Mouse (Mus musculus) forebrain, embryonic 15.5 days (tissue): ENCODE measurements around the gene Hoxa1. TPM values are rescaled to one million over a fixed set of nuclear protein-coding genes. Genes with fewer than 3 reads are reported as not detected.
A peak's percentile ranks its signal among the peaks of the same experiment; 100 is the strongest.

Experiments
- ATAC-seq: fragments of 200-750 bp; cut with Nextera tagmentation; replicated peaks from 2 replicates; pipeline ENCODE4 v1.8.0; 2017; ENCODE audit warnings: mild to moderate bottlenecking, moderate TSS enrichment, moderate library complexity
- H3K27ac ChIP-seq: fragments of 300-500 bp; sonication (generic); replicated peaks from 2 replicates; pipeline ENCODE4 v1.5.1; 2015; ENCODE audit warnings: mild to moderate bottlenecking, inconsistent platforms
- H3K27me3 ChIP-seq: fragments of 300-500 bp; sonication (generic); 2 replicates; pipeline ENCODE4 v1.6.1; 2015; ENCODE audit warnings: inconsistent platforms
- H3K36me3 ChIP-seq: fragments of 300-500 bp; sonication (generic); 2 replicates; pipeline ENCODE4 v1.6.1; 2015; ENCODE audit warnings: mild to moderate bottlenecking, inconsistent platforms
- H3K4me1 ChIP-seq: fragments of 300-500 bp; sonication (generic); 2 replicates; pipeline ENCODE4 v1.6.1; 2015; ENCODE audit warnings: inconsistent platforms
- H3K4me2 ChIP-seq: fragments of 300-500 bp; sonication (generic); replicated peaks from 2 replicates; pipeline ENCODE4 v1.6.1; 2015; ENCODE audit warnings: mild to moderate bottlenecking, inconsistent platforms
- H3K4me3 ChIP-seq: fragments of 300-500 bp; sonication (generic); 2 replicates; pipeline ENCODE4 v1.5.1; 2015; ENCODE audit warnings: mild to moderate bottlenecking, inconsistent platforms
- H3K9ac ChIP-seq: fragments of 300-500 bp; sonication (generic); replicated peaks from 2 replicates; pipeline ENCODE4 v1.6.1; 2015; ENCODE audit warnings: mild to moderate bottlenecking, inconsistent platforms
- H3K9me3 ChIP-seq: fragments of 300-500 bp; sonication (generic); 2 replicates; pipeline ENCODE4 v1.6.1; 2016; ENCODE audit warnings: inconsistent platforms
- WGBS: fragments of 180-500 bp; shearing (Covaris S2); methylation state at CpG from one replicate; pipeline ENCODE4 v1.1.7; 2015; ENCODE audit warnings: mixed read lengths; 5-methylcytosine and 5-hydroxymethylcytosine counted together
- polyA plus RNA-seq: library from polyadenylated mRNA; unstranded; fragments of >200 nt; fragmentation: Nextera tagmentation; extraction: Ambion mirVana; gene quantifications from 2 replicates; pipeline ENCODE4 v1.2.1, GENCODE M21; 2015

Gene Hoxa1
- polyA plus RNA-seq, 1 experiment from 2014 or later = not detected

DNA sequence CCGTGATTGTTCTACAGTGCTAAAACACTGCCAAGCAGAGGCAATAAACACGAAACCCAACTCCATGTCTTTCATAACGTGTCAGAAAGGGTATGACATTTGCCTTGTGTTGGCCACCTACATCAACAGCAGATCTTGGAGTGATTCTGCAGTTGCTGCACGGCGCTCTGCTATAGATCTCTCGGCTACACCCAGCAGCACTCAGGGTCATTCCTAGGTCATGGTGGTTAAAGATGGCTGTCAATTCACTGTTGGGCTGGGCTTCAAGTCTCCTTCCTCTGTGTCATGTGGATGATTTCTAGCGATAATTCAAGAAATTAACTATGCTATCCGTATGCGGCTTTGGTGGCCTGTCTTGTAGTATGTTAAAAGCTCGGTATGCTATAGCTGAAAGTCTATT lies 19.5 kb downstream of the Hoxa1 start:
- Histone ChIP-seq H3K4me1 (peaks cover 3% of the 10 kb centered on the region; the same call in 1 of the 2 replicates), H3K27ac (no peak overlapping the region), H3K36me3 (no peaks in the 10 kb centered on the region), H3K9ac (no peak overlapping the region), H3K9me3 (no peaks in the 10 kb centered on the region), H3K27me3 (peaks cover 3% of the 10 kb centered on the region; the same call in 1 of the 2 replicates), H3K4me3 (no peak overlapping the region), H3K4me2 (no peak overlapping the region)
- ATAC-seq = no peak
- 82% methylated on average over 10 of the region's 10 CpGs for WGBS

GRCm38 (mm10) chr6:52137841-52138535 lies 20.1 kb downstream of the Hoxa1 start:
- Histone ChIP-seq H3K9me3 (no peaks in the 10 kb centered on the region), H3K4me2 (no peak overlapping the region), H3K36me3 (no peaks in the 10 kb centered on the region), H3K9ac (no peak overlapping the region), H3K27me3 (no peaks in the 10 kb centered on the region), H3K4me1 (peaks cover 3% of the 10 kb centered on the region; the same call in 1 of the 2 replicates), H3K4me3 (no peak overlapping the region), H3K27ac (no peak overlapping the region)
- 47% methylated on average over 9 of the region's 9 CpGs for WGBS
- no peak for ATAC-seq

GRCm38 (mm10) chr6:52123673-52124072 lies 34.4 kb downstream of the Hoxa1 start:
- H3K4me1 ChIP-seq = peaks cover 16% of the 10 kb centered on the region
- H3K9ac ChIP-seq = no peak overlapping the region
- H3K27ac ChIP-seq = no peak overlapping the region
- H3K36me3 ChIP-seq = no peaks in the 10 kb centered on the region
- no peak overlapping the region for H3K4me3 ChIP-seq
- no peak for ATAC-seq
- 83% methylated on average over 4 of the region's 4 CpGs for WGBS
- no peak overlapping the region for H3K4me2 ChIP-seq
- no peaks in the 10 kb centered on the region for H3K27me3 ChIP-seq
- H3K9me3 ChIP-seq = no peaks in the 10 kb centered on the region

GRCm38 (mm10) chr6:52121173-52121572 lies 36.9 kb downstream of the Hoxa1 start:
- Histone ChIP-seq H3K4me3 (no peak overlapping the region), H3K4me1 (peaks cover 21% of the 10 kb centered on the region), H3K9ac (no peak overlapping the region), H3K27me3 (no peaks in the 10 kb centered on the region), H3K9me3 (no peaks in the 10 kb centered on the region), H3K36me3 (no peaks in the 10 kb centered on the region), H3K4me2 (no peak overlapping the region), H3K27ac (no peak overlapping the region)
- ATAC-seq = no peak
- 71% methylated on average over 3 of the region's 3 CpGs for WGBS

- Histone ChIP-seq H3K4me3 (no peak overlapping the region), H3K9me3 (no peaks in the 10 kb centered on the region), H3K4me2 (no peak overlapping the region), H3K9ac (no peak overlapping the region), H3K27me3 (no peaks in the 10 kb centered on the region), H3K27ac (peak overlapping the region; percentile 79), H3K4me1 (peaks cover 21% of the 10 kb centered on the region), H3K36me3 (no peaks in the 10 kb centered on the region)
- ATAC-seq = peak; percentile 92
- 10% methylated on average over 6 of the region's 6 CpGs for WGBS
These were observed 39.0 kb downstream of the Hoxa1 start for GRCm38 (mm10) chr6:52118903-52119635.

- H3K4me2 ChIP-seq = no peak overlapping the region
- H3K27ac ChIP-seq = no peak overlapping the region
- no peak overlapping the region for H3K4me3 ChIP-seq
- no peaks in the 10 kb centered on the region for H3K36me3 ChIP-seq
- no peak overlapping the region for H3K9ac ChIP-seq
- no peaks in the 10 kb centered on the region for H3K27me3 ChIP-seq
- peaks cover 21% of the 10 kb centered on the region for H3K4me1 ChIP-seq
- ATAC-seq = no peak
- H3K9me3 ChIP-seq = no peaks in the 10 kb centered on the region
- WGBS = 31% methylated on average over 5 of the region's 5 CpGs
These were observed 42.2 kb downstream of the Hoxa1 start for GRCm38 (mm10) chr6:52115899-52116298.

GRCm38 (mm10) chr6:52111846-52112245 lies 46.3 kb downstream of the Hoxa1 start:
- no peak for ATAC-seq

DNA sequence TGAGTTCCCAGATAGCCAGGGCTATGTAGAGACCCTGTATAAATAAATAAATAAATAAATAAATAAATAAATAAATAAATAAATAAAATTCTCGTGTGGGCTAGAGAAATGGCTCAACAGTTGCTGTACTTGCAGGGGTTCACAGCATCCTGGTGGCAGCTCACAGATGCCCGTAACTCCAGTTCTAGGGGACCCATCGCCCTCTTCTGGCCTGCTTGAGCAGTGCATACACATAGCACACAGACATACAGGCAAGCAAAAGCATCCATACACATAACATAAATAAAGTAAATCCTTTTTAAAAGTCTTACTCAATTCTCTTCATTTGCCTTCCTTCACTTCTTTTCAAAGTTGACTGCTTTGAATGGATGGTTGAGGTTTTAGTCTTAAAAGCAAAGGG lies 50.7 kb downstream of the Hoxa1 start:
- Histone ChIP-seq H3K27me3 (0 out of 2 replicates have a peak, but pooled peaks cover 5% of the 10 kb centered on the region), H3K9ac (no peak overlapping the region), H3K4me1 (no peaks in the 10 kb centered on the region), H3K27ac (no peak overlapping the region), H3K4me2 (no peak overlapping the region), H3K36me3 (no peaks in the 10 kb centered on the region), H3K4me3 (no peak overlapping the region), H3K9me3 (no peaks in the 10 kb centered on the region)
- WGBS = 93% methylated on average over 3 of the region's 3 CpGs
- ATAC-seq = no peak

More at GRCm38 (mm10) chr6:52111846-52112245, 46.3 kb downstream of the Hoxa1 start:
- no peaks in the 10 kb centered on the region for H3K36me3 ChIP-seq
- H3K27me3 ChIP-seq = no peaks in the 10 kb centered on the region
- H3K4me1 ChIP-seq = no peaks in the 10 kb centered on the region
- H3K27ac ChIP-seq = no peak overlapping the region
- no peak overlapping the region for H3K9ac ChIP-seq
- H3K4me3 ChIP-seq = no peak overlapping the region
- H3K9me3 ChIP-seq = no peaks in the 10 kb centered on the region
- H3K4me2 ChIP-seq = no peak overlapping the region
- WGBS = 78% methylated on average over 4 of the region's 4 CpGs

DNA sequence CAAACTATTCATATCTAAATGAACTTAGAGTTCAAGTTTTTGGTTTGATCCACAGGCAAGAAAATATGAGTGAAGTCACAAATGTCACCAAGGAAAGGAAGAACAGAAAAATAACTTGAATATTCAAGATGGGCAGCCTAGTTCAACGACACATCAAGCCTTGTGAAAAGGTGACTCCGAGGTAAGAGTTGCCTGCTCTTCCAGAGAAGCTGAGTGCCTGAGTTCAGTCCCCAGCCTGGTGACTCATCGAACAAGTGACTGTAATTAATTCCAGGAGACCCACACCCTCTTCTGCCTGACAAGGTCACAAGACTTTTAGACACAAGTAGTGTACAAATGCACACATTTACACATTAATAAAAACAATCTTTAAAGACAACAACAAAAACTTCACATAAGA lies 51.4 kb downstream of the Hoxa1 start:
- Histone ChIP-seq H3K4me3 (no peak overlapping the region), H3K36me3 (no peaks in the 10 kb centered on the region), H3K9me3 (no peaks in the 10 kb centered on the region), H3K27me3 (0 out of 2 replicates have a peak, but pooled peaks cover 5% of the 10 kb centered on the region), H3K4me1 (no peaks in the 10 kb centered on the region), H3K4me2 (no peak overlapping the region), H3K27ac (no peak overlapping the region), H3K9ac (no peak overlapping the region)
- ATAC-seq = no peak
- 70% methylated on average over 3 of the region's 3 CpGs for WGBS

- WGBS = 44% methylated on average over 3 of the region's 3 CpGs
- no peaks in the 10 kb centered on the region for H3K9me3 ChIP-seq
- no peak for ATAC-seq
- no peak overlapping the region for H3K27ac ChIP-seq
- 0 out of 2 replicates have a peak, but pooled peaks cover 5% of the 10 kb centered on the region for H3K27me3 ChIP-seq
- H3K4me3 ChIP-seq = no peak overlapping the region
- H3K4me2 ChIP-seq = no peak overlapping the region
- H3K4me1 ChIP-seq = no peaks in the 10 kb centered on the region
- no peaks in the 10 kb centered on the region for H3K36me3 ChIP-seq
- H3K9ac ChIP-seq = no peak overlapping the region
These were observed 51.9 kb downstream of the Hoxa1 start for GRCm38 (mm10) chr6:52106178-52106577.
